Mouse (Mus musculus): ENCODE measurements at regions not wholly inside any gene's neighbourhood (a gene's known extent, or its start where the extent isn't known, plus 50 kb on each side); places are given as distances from the start of the nearest gene placed in this dataset.

DNA sequence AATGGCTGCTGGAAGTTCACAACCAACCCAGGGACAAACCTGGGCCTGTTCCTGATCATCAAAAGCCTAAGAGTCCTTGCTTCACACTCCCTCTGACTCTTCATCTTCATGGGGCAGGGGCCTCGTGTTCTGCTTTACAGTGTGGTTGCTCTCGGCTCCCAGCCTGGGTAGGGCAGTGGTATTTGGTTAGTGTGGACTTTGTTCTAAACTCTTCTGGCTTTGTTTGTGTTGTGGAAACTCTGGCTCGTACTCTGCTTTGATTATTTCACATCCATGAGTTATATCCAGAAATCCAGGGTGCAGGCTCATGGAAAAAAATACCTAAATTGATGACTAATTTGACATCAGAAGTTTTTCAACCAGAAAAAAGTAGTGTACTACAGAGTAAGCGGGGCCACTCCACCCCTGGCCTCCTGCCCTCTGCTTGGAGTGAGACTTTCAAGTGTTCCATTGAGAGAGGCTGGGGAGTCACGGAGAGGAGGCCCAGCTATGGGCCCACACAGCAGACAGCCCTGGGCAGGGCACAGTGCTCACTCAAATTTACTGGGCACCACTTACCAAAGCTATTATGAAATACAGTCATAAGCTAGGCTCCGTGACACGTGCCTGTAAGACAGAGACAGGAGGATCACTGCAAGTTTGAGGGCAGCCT is 325.4 kb upstream of the Ddhd1 start:
- Histone ChIP-seq H3K27me3 (ENCODE audit: control insufficient read depth, insufficient read depth, low read length) (no peaks in the 10 kb centered on the region), H3K27ac (replicated peaks; ENCODE audit: low read depth, low read length) (no peak overlapping the region), H3K4me2 (replicated peaks; ENCODE audit: low read depth, low read length, severe bottlenecking) (no peak overlapping the region), H3K36me3 (ENCODE audit: control insufficient read depth, insufficient read depth, low read length) (no peaks in the 10 kb centered on the region), H3K4me3 (replicated peaks; ENCODE audit: low read length) (no peak overlapping the region), H3K4me1 (ENCODE audit: control insufficient read depth, insufficient read depth, low read length) (peaks cover 14% of the 10 kb centered on the region), H3K9ac (ENCODE audit: low read depth, low read length, severe bottlenecking) (no peak overlapping the region), H3K9me3 (ENCODE audit: control insufficient read depth, low read length) (no peaks in the 10 kb centered on the region)
- 75% methylated on average over 7 of the region's 7 CpGs for WGBS
- DNase-seq (ENCODE audit: low spot score): no peak
- TF ChIP-seq POLR2A (IDR thresholded peaks at IDR 0.05; ENCODE audit: borderline replicate concordance, extremely low read depth, insufficient read depth, insufficient read length): no peak
- no peak for ATAC-seq (ENCODE audit: low FRiP score, low read depth)

DNA sequence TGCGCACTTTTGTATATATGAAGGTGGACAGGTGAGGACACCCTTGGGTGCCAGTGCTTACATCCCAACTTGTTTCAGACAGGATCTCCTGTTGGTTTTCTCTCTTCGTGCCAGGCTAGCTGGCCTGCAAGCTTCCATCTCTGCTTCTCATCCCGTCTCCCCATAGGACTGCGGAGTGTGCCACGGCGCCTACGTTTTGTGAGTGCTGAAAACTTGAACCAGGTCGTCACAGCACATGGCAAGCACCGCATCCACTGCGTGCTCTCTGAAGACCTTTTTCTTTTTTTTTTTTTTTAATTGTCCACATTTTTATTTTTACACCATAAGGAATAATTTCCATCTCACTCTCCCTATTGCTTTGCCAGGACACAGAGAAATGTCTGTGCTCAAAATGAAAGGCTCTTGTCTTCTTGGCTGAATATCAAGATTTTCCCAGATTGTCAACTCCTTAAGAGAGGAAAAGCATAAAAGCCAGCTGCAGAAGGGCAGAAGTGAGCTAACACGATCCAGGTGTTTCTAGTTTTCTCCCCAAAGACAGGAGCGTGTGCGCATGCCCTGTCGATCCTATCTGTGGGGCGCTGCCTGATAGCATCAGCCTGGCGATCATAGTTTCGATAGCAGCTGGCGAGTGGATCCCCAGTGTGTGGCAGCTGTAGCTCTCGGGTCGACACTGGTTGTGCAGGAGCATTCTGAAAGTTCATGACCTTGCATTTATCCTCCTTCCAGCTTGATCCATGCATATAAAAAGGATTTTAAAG is 326.4 kb upstream of the Ddhd1 start:
- H3K4me3 ChIP-seq (replicated peaks; ENCODE audit: low read length): peak overlapping the region; percentile 8; the same call in 1 of the 2 replicates

DNA sequence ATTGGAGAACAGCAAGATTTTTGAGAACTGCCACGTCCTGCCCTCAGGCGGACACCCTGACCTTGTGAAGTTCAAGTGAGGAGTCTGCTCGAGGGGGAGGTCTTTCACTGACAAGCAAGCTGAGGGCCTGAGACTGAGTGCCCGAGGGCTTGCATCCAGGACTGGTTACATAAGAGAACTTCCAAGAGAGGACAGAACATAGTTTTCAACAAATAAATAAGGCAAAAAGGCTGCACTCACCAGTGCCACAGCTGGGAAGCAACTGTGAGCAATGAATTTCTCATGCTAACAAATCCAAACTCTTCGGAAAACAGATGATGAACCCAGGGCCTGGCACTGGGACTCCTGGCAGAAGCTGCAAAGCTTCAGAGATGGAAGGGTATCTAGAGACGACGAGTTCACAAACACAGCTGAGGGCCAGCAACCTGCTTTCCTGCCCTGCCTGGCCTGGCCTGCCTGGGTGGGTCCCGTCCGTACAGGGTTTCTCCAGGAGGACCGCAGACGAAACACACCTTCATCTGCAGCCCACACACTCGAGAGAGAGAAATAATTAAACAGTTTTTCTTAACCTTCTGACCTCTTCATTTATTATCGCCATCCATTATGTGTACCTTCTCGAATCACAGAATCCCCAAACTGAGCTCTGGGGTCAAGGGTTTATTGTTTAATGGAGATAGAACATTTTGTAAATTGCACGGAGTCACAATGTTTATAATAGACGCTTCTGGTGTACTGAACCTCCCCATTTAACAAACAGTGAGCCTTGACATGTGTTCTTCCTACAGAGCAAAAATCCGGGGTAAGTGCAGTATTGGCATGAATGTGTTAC is 334.3 kb upstream of the Ddhd1 start:
- ATAC-seq (ENCODE audit: low FRiP score, low read depth) (no peak), DNase-seq (ENCODE audit: low spot score) (peak; percentile 3)
- 44% methylated on average over 17 of the region's 17 CpGs for WGBS

More for the DNA sequence above, 326.4 kb upstream of the Ddhd1 start:
- 27% methylated on average over 20 of the region's 20 CpGs for WGBS
- Histone ChIP-seq H3K36me3 (ENCODE audit: control insufficient read depth, insufficient read depth, low read length) (no peaks in the 10 kb centered on the region), H3K4me2 (replicated peaks; ENCODE audit: low read depth, low read length, severe bottlenecking) (peak overlapping the region; percentile 42), H3K4me1 (ENCODE audit: control insufficient read depth, insufficient read depth, low read length) (peaks cover 14% of the 10 kb centered on the region), H3K9me3 (ENCODE audit: control insufficient read depth, low read length) (no peaks in the 10 kb centered on the region), H3K9ac (ENCODE audit: low read depth, low read length, severe bottlenecking) (no peak overlapping the region), H3K27ac (replicated peaks; ENCODE audit: low read depth, low read length) (peak overlapping the region; percentile 65; the same call in 1 of the 2 replicates), H3K27me3 (ENCODE audit: control insufficient read depth, insufficient read depth, low read length) (no peaks in the 10 kb centered on the region)
- ATAC-seq (ENCODE audit: low FRiP score, low read depth): peak; percentile 74; the same call in 1 of the 2 replicates
- no peak for TF ChIP-seq POLR2A (IDR thresholded peaks at IDR 0.05; ENCODE audit: borderline replicate concordance, extremely low read depth, insufficient read depth, insufficient read length)
- DNase-seq (ENCODE audit: low spot score): peak; percentile 83

DNA sequence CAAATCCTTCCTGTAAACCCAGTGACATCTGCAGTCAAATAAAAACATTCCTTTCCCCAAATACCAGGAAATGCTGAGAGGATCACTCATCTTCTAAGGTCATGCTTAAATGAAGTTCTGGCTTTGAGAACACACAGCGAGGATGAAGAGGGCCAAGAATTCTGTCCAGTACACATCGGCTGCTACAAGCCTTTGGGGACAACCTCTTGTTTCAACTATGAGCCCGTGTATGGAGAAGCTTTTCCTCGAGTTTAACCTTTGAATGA is 334.9 kb upstream of the Ddhd1 start:
- no peak for DNase-seq (ENCODE audit: low spot score)
- Histone ChIP-seq H3K9ac (ENCODE audit: low read depth, low read length, severe bottlenecking) (no peak overlapping the region), H3K4me1 (ENCODE audit: control insufficient read depth, insufficient read depth, low read length) (peaks cover 11% of the 10 kb centered on the region), H3K4me2 (replicated peaks; ENCODE audit: low read depth, low read length, severe bottlenecking) (no peak overlapping the region), H3K27ac (replicated peaks; ENCODE audit: low read depth, low read length) (no peak overlapping the region), H3K9me3 (ENCODE audit: control insufficient read depth, low read length) (no peaks in the 10 kb centered on the region), H3K4me3 (replicated peaks; ENCODE audit: low read length) (no peak overlapping the region), H3K27me3 (ENCODE audit: control insufficient read depth, insufficient read depth, low read length) (no peaks in the 10 kb centered on the region), H3K36me3 (ENCODE audit: control insufficient read depth, insufficient read depth, low read length) (no peaks in the 10 kb centered on the region)
- no peak for TF ChIP-seq POLR2A (IDR thresholded peaks at IDR 0.05; ENCODE audit: borderline replicate concordance, extremely low read depth, insufficient read depth, insufficient read length)
- WGBS: 42% methylated on average over 4 of the region's 4 CpGs
- ATAC-seq (ENCODE audit: low FRiP score, low read depth): no peak

More for the DNA sequence above, 334.3 kb upstream of the Ddhd1 start:
- Histone ChIP-seq H3K4me2 (replicated peaks; ENCODE audit: low read depth, low read length, severe bottlenecking) (no peak overlapping the region), H3K27me3 (ENCODE audit: control insufficient read depth, insufficient read depth, low read length) (no peaks in the 10 kb centered on the region), H3K27ac (replicated peaks; ENCODE audit: low read depth, low read length) (no peak overlapping the region), H3K36me3 (ENCODE audit: control insufficient read depth, insufficient read depth, low read length) (no peaks in the 10 kb centered on the region), H3K9ac (ENCODE audit: low read depth, low read length, severe bottlenecking) (no peak overlapping the region), H3K4me1 (ENCODE audit: control insufficient read depth, insufficient read depth, low read length) (peaks cover 11% of the 10 kb centered on the region), H3K9me3 (ENCODE audit: control insufficient read depth, low read length) (no peaks in the 10 kb centered on the region), H3K4me3 (replicated peaks; ENCODE audit: low read length) (no peak overlapping the region)
- no peak for TF ChIP-seq POLR2A (IDR thresholded peaks at IDR 0.05; ENCODE audit: borderline replicate concordance, extremely low read depth, insufficient read depth, insufficient read length)

DNA sequence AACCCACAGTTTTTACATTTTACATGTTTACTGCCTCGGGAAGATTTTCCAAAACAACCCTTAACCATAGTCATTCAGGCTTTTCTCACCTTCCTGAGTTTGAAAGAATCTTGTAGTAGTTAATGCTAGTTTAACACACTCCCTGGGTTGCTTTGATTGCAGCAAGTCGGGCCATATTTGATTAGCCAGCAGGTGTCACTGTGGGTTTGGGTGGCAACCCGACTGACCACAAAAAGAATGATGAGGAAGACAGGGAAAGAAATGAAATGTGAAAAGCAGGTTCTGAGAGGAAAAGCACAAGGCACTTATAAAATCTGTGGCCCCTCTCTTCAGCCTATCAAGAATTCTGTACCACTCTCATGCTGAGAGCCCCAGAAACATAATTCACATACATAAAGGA is 335.7 kb upstream of the Ddhd1 start:
- TF ChIP-seq POLR2A (IDR thresholded peaks at IDR 0.05; ENCODE audit: borderline replicate concordance, extremely low read depth, insufficient read depth, insufficient read length): no peak
- H3K4me3 ChIP-seq (replicated peaks; ENCODE audit: low read length): no peak overlapping the region
- H3K4me2 ChIP-seq (replicated peaks; ENCODE audit: low read depth, low read length, severe bottlenecking): no peak overlapping the region
- H3K27me3 ChIP-seq (ENCODE audit: control insufficient read depth, insufficient read depth, low read length): no peaks in the 10 kb centered on the region
- 5% methylated on average over 3 of the region's 3 CpGs for WGBS
- H3K4me1 ChIP-seq (ENCODE audit: control insufficient read depth, insufficient read depth, low read length): peaks cover 11% of the 10 kb centered on the region
- H3K27ac ChIP-seq (replicated peaks; ENCODE audit: low read depth, low read length): no peak overlapping the region
- peak; percentile 74 for DNase-seq (ENCODE audit: low spot score)
- no peaks in the 10 kb centered on the region for H3K9me3 ChIP-seq (ENCODE audit: control insufficient read depth, low read length)
- 0 out of 2 replicates have a peak, but pooled peaks have one; percentile 26 for ATAC-seq (ENCODE audit: low FRiP score, low read depth)
- H3K36me3 ChIP-seq (ENCODE audit: control insufficient read depth, insufficient read depth, low read length): no peaks in the 10 kb centered on the region
- H3K9ac ChIP-seq (ENCODE audit: low read depth, low read length, severe bottlenecking): no peak overlapping the region

Measured in limb, embryonic 14.5 days (tissue).